Mouse (Mus musculus): ENCODE results near the gene Trim47. TPM values are rescaled to one million over a fixed set of nuclear protein-coding genes. Genes with fewer than 3 reads are reported as not detected.
"Not testable (repeated sequence)": the region's sequence is repeated elsewhere in the genome, so short reads cannot be mapped to it uniquely, and the experiment has no call there.

Trim47 gene
- polyA plus RNA-seq, 1 experiment from 2014 or later, result 79.1 TPM

GRCm38 (mm10) chr11:116133497-116133896, 6.5 kb upstream of the Trim47 start:
- Histone ChIP-seq H3K27me3 (no peaks in the 10 kb centered on the region), H3K9ac (no peak overlapping the region), H3K4me1 (replicated peaks) (peaks cover 40% of the 10 kb centered on the region), H3K4me2 (no peak overlapping the region), H3K36me3 (peaks cover 36% of the 10 kb centered on the region; the same call in 1 of the 2 replicates), H3K27ac (no peak overlapping the region), H3K4me3 (no peak overlapping the region), H3K9me3 (replicated peaks) (no peaks in the 10 kb centered on the region)
- WGBS, result 73% methylated on average over 5 of the region's 5 CpGs
- ATAC-seq (replicated peaks; ENCODE audit: insufficient number of reproducible peaks, insufficient read depth, low FRiP score, low read depth), result no peak

GRCm38 (mm10) chr11:116132366-116133333, 5.6 kb upstream of the Trim47 start:
- Histone ChIP-seq H3K4me1 (replicated peaks) (peaks cover 41% of the 10 kb centered on the region), H3K36me3 (peaks cover 36% of the 10 kb centered on the region; the same call in 1 of the 2 replicates), H3K4me2 (no peak overlapping the region), H3K27ac (peak overlapping the region; percentile 24; the same call in 1 of the 2 replicates), H3K9ac (no peak overlapping the region), H3K9me3 (replicated peaks) (no peaks in the 10 kb centered on the region), H3K4me3 (no peak overlapping the region), H3K27me3 (no peaks in the 10 kb centered on the region)
- no peak for ATAC-seq (replicated peaks; ENCODE audit: insufficient number of reproducible peaks, insufficient read depth, low FRiP score, low read depth)
- WGBS, result 78% methylated on average over 16 of the region's 16 CpGs

- Histone ChIP-seq H3K9me3 (replicated peaks) (no peaks in the 10 kb centered on the region), H3K4me3 (peak overlapping the region; percentile 78), H3K4me2 (peak overlapping the region; percentile 79), H3K9ac (peak overlapping the region; percentile 86), H3K27me3 (no peaks in the 10 kb centered on the region), H3K36me3 (peaks cover 33% of the 10 kb centered on the region; the same call in 1 of the 2 replicates), H3K27ac (peak overlapping the region; percentile 97), H3K4me1 (replicated peaks) (peaks cover 47% of the 10 kb centered on the region)
- 76% methylated on average over 15 of the region's 15 CpGs for WGBS
- no peak for ATAC-seq (replicated peaks; ENCODE audit: insufficient number of reproducible peaks, insufficient read depth, low FRiP score, low read depth)
These were observed 4.5 kb upstream of the Trim47 start for GRCm38 (mm10) chr11:116131349-116132170.

- WGBS, result under 1% methylated on average over 69 of the region's 69 CpGs
- H3K4me3 ChIP-seq, result peak within 1 kb of the TSS; percentile 78
- peaks cover 42% of the 10 kb centered on the region for H3K36me3 ChIP-seq
- peaks cover 47% of the 10 kb centered on the region for H3K4me1 ChIP-seq (replicated peaks)
- peak within 1 kb of the TSS; percentile 97 for H3K27ac ChIP-seq
- H3K9ac ChIP-seq, result peak within 1 kb of the TSS; percentile 86
- peak within 1 kb of the TSS; percentile 79 for H3K4me2 ChIP-seq
- H3K9me3 ChIP-seq (replicated peaks), result no peaks in the 10 kb centered on the region
- H3K27me3 ChIP-seq, result no peaks in the 10 kb centered on the region
- ATAC-seq (replicated peaks; ENCODE audit: insufficient number of reproducible peaks, insufficient read depth, low FRiP score, low read depth), result peak; percentile 80
These were observed 3.6 kb upstream of the Trim47 start, which contains the start of gene Trim65 for GRCm38 (mm10) chr11:116130488-116131205. Trim65 (minus strand) TSS chr11:116131128.

GRCm38 (mm10) chr11:116129993-116130487, 3.0 kb upstream of the Trim47 start:
- peak overlapping the region; percentile 97 for H3K27ac ChIP-seq
- no peaks in the 10 kb centered on the region for H3K27me3 ChIP-seq
- H3K4me2 ChIP-seq, result peak overlapping the region; percentile 79
- no peaks in the 10 kb centered on the region for H3K9me3 ChIP-seq (replicated peaks)
- H3K36me3 ChIP-seq, result peaks cover 45% of the 10 kb centered on the region
- 40% methylated on average over 8 of the region's 8 CpGs for WGBS
- H3K4me1 ChIP-seq (replicated peaks), result peaks cover 47% of the 10 kb centered on the region
- peak overlapping the region; percentile 86 for H3K9ac ChIP-seq
- no peak for ATAC-seq (replicated peaks; ENCODE audit: insufficient number of reproducible peaks, insufficient read depth, low FRiP score, low read depth)
- peak overlapping the region; percentile 78 for H3K4me3 ChIP-seq

- Histone ChIP-seq H3K4me3 (no peak overlapping the region), H3K36me3 (peaks cover 38% of the 10 kb centered on the region), H3K9ac (no peak overlapping the region), H3K4me2 (peak overlapping the region; percentile 79; the same call in 1 of the 2 replicates), H3K27ac (no peak overlapping the region), H3K27me3 (no peaks in the 10 kb centered on the region), H3K4me1 (replicated peaks) (peaks cover 47% of the 10 kb centered on the region), H3K9me3 (replicated peaks) (no peaks in the 10 kb centered on the region)
- no peak for ATAC-seq (replicated peaks; ENCODE audit: insufficient number of reproducible peaks, insufficient read depth, low FRiP score, low read depth)
- 75% methylated on average over 9 of the region's 9 CpGs for WGBS
These were observed 2.2 kb upstream of the Trim47 start for GRCm38 (mm10) chr11:116129091-116129790.

- no peaks in the 10 kb centered on the region for H3K27me3 ChIP-seq
- ATAC-seq (replicated peaks; ENCODE audit: insufficient number of reproducible peaks, insufficient read depth, low FRiP score, low read depth), result no peak
- H3K9me3 ChIP-seq (replicated peaks), result no peaks in the 10 kb centered on the region
- 77% methylated on average over 9 of the region's 9 CpGs for WGBS
- no peak overlapping the region; the same call in 1 of the 2 replicates for H3K9ac ChIP-seq
- H3K36me3 ChIP-seq, result peaks cover 35% of the 10 kb centered on the region
- H3K4me2 ChIP-seq, result peak overlapping the region; percentile 41; the same call in 1 of the 2 replicates
- H3K27ac ChIP-seq, result peak overlapping the region; percentile 39; the same call in 1 of the 2 replicates
- H3K4me1 ChIP-seq (replicated peaks), result peaks cover 46% of the 10 kb centered on the region
- no peak overlapping the region for H3K4me3 ChIP-seq
These were observed 976 bp upstream of the Trim47 start for GRCm38 (mm10) chr11:116127986-116128385.

- no peaks in the 10 kb centered on the region for H3K27me3 ChIP-seq
- H3K27ac ChIP-seq, result no peak overlapping the region
- no peak overlapping the region for H3K9ac ChIP-seq
- no peak for ATAC-seq (replicated peaks; ENCODE audit: insufficient number of reproducible peaks, insufficient read depth, low FRiP score, low read depth)
- H3K4me1 ChIP-seq (replicated peaks), result peaks cover 31% of the 10 kb centered on the region
- WGBS, result 93% methylated on average over 15 of the region's 15 CpGs
- no peak overlapping the region for H3K4me2 ChIP-seq
- H3K36me3 ChIP-seq, result peaks cover 36% of the 10 kb centered on the region
- H3K4me3 ChIP-seq, result no peak overlapping the region
- H3K9me3 ChIP-seq (replicated peaks), result no peaks in the 10 kb centered on the region
These were observed 749 bp downstream of the Trim47 start for GRCm38 (mm10) chr11:116126261-116126660.

- H3K9me3 ChIP-seq (replicated peaks); H3K27me3 ChIP-seq; H3K4me3 ChIP-seq; H3K4me2 ChIP-seq; H3K4me1 ChIP-seq (replicated peaks); H3K27ac ChIP-seq; H3K9ac ChIP-seq; ATAC-seq (replicated peaks; ENCODE audit: insufficient number of reproducible peaks, insufficient read depth, low FRiP score, low read depth): not testable (repeated sequence)
- H3K36me3 ChIP-seq, result peaks cover 36% of the 10 kb centered on the region
- 92% methylated on average over 8 of the region's 8 CpGs for WGBS
These were observed 5.2 kb downstream of the Trim47 start for GRCm38 (mm10) chr11:116121731-116122245.

GRCm38 (mm10) chr11:116117819-116118218, 9.2 kb downstream of the Trim47 start:
- no peak overlapping the region for H3K9ac ChIP-seq
- no peak for ATAC-seq (replicated peaks; ENCODE audit: insufficient number of reproducible peaks, insufficient read depth, low FRiP score, low read depth)
- H3K27ac ChIP-seq, result no peak overlapping the region
- no peaks in the 10 kb centered on the region for H3K27me3 ChIP-seq
- peaks cover 10% of the 10 kb centered on the region; the same call in 1 of the 2 replicates for H3K36me3 ChIP-seq
- H3K4me3 ChIP-seq, result no peak overlapping the region
- H3K4me1 ChIP-seq (replicated peaks), result no peaks in the 10 kb centered on the region
- H3K9me3 ChIP-seq (replicated peaks), result no peaks in the 10 kb centered on the region
- no peak overlapping the region for H3K4me2 ChIP-seq
